10 mouse cellular contexts compared by ENCODE assay signal in the genomic region with DNA sequence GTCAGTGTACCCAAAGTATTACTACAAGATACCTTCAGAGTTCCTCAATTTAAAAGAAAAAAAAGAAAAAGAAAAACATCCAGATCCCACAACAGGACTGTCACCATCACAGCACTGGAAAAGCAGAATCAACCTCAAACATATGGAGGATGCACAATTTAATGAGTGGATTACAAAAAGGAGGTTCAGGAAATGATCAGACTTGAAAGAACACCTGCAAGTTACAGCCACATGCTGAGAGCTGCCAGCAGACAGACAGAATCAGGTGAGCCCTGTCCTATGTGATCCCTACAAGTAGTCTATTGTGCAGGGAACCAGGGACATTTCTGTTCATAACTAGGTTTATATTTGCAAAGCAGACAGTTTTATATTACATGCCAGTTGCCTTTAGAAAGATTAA. TPM values are rescaled to one million over a fixed set of nuclear protein-coding genes. Genes with fewer than 3 reads are reported as not detected.
DNase-seq lines count a peak whose midpoint lies in the region; ATAC-seq lines count a peak whose summit lies in the region.
"Had no signal": no experiment of that assay in that cellular context is flagged by ENCODE, and none has a peak within 500 bp of the region (broad histone marks: within the 10 kb centered on the region; RNA-seq: fewer than 3 reads in every experiment).

No protein-coding gene starts in this region.

- H3K27ac ChIP-seq in limb, embryonic 12.5 days = no peak overlapping the region
- H3K27ac ChIP-seq in limb, embryonic 10.5 days = no peak overlapping the region
- H3K27ac ChIP-seq in forebrain, embryonic 15.5 days (replicated peaks) = peak overlapping the region; percentile 66
- no peak overlapping the region for H3K27ac ChIP-seq in midbrain, embryonic 11.5 days (ENCODE audit: low read depth, low read length)
- no peak overlapping the region for H3K27ac ChIP-seq in heart, embryonic 11.5 days (ENCODE audit: low read depth, low read length)
- H3K27ac ChIP-seq: embryonic facial prominence, embryonic 10.5 days had no signal

- H3K4me1 ChIP-seq in limb, embryonic 12.5 days (replicated peaks) = peaks cover 12% of the 10 kb centered on the region
- H3K4me1 ChIP-seq in limb, embryonic 10.5 days = peaks cover 23% of the 10 kb centered on the region
- peaks cover 70% of the 10 kb centered on the region for H3K4me1 ChIP-seq in forebrain, embryonic 15.5 days
- peaks cover 28% of the 10 kb centered on the region for H3K4me1 ChIP-seq in midbrain, embryonic 11.5 days (ENCODE audit: control insufficient read depth, insufficient read depth, low read length)
- H3K4me1 ChIP-seq in heart, embryonic 11.5 days (ENCODE audit: control insufficient read depth, insufficient read depth, low read length) = no peaks in the 10 kb centered on the region; the same call in 1 of the 2 replicates

- no peaks in the 10 kb centered on the region for H3K36me3 ChIP-seq in limb, embryonic 12.5 days
- H3K36me3 ChIP-seq in limb, embryonic 10.5 days = no peaks in the 10 kb centered on the region
- no peaks in the 10 kb centered on the region; the same call in 1 of the 2 replicates for H3K36me3 ChIP-seq in forebrain, embryonic 15.5 days
- H3K36me3 ChIP-seq in midbrain, embryonic 11.5 days (ENCODE audit: control insufficient read depth, insufficient read depth, low read length) = no peaks in the 10 kb centered on the region
- no peaks in the 10 kb centered on the region for H3K36me3 ChIP-seq in heart, embryonic 11.5 days (ENCODE audit: control insufficient read depth, insufficient read depth, low read length)
- H3K36me3 ChIP-seq: embryonic facial prominence, embryonic 10.5 days had no signal

- no peak overlapping the region for H3K9ac ChIP-seq in limb, embryonic 12.5 days (replicated peaks)
- peak overlapping the region; percentile 80 for H3K9ac ChIP-seq in forebrain, embryonic 15.5 days (replicated peaks)
- H3K9ac ChIP-seq in midbrain, embryonic 11.5 days (ENCODE audit: low read length) = no peak overlapping the region
- no peak overlapping the region for H3K9ac ChIP-seq in heart, embryonic 11.5 days (ENCODE audit: low read depth, low read length)

- H3K4me2 ChIP-seq in limb, embryonic 12.5 days = peak overlapping the region; percentile 8; the same call in 1 of the 2 replicates
- H3K4me2 ChIP-seq in forebrain, embryonic 15.5 days (replicated peaks) = peak overlapping the region; percentile 78
- peak overlapping the region; percentile 24 for H3K4me2 ChIP-seq in midbrain, embryonic 11.5 days
- H3K4me2 ChIP-seq in heart, embryonic 11.5 days = no peak overlapping the region

- ATAC-seq in limb, embryonic 12.5 days (ENCODE audit: insufficient number of reproducible peaks, insufficient read depth, low FRiP score, low TSS enrichment, low read depth) = no peak
- no peak for ATAC-seq in forebrain, embryonic 15.5 days (replicated peaks)
- ATAC-seq in midbrain, embryonic 11.5 days (ENCODE audit: low FRiP score) = no peak
- no peak for ATAC-seq in heart, embryonic 11.5 days (replicated peaks; ENCODE audit: insufficient number of reproducible peaks, low FRiP score, low TSS enrichment)

- no peaks in the 10 kb centered on the region for H3K9me3 ChIP-seq in limb, embryonic 12.5 days
- H3K9me3 ChIP-seq in limb, embryonic 10.5 days (replicated peaks) = no peaks in the 10 kb centered on the region
- H3K9me3 ChIP-seq in forebrain, embryonic 15.5 days = no peaks in the 10 kb centered on the region
- no peaks in the 10 kb centered on the region for H3K9me3 ChIP-seq in midbrain, embryonic 11.5 days (ENCODE audit: control insufficient read depth, low read length)
- no peaks in the 10 kb centered on the region for H3K9me3 ChIP-seq in heart, embryonic 11.5 days (replicated peaks; ENCODE audit: control insufficient read depth, low read length)
- H3K9me3 ChIP-seq: embryonic facial prominence, embryonic 10.5 days had no signal

- no peak overlapping the region for H3K4me3 ChIP-seq in limb, embryonic 12.5 days (replicated peaks)
- H3K4me3 ChIP-seq in limb, embryonic 10.5 days = no peak overlapping the region
- peak overlapping the region; percentile 67 for H3K4me3 ChIP-seq in forebrain, embryonic 15.5 days
- no peak overlapping the region for H3K4me3 ChIP-seq in midbrain, embryonic 11.5 days (ENCODE audit: low read depth, low read length)
- no peak overlapping the region for H3K4me3 ChIP-seq in heart, embryonic 11.5 days (ENCODE audit: low read depth, low read length)

- H3K27me3 ChIP-seq in limb, embryonic 12.5 days = peaks cover 14% of the 10 kb centered on the region
- H3K27me3 ChIP-seq in limb, embryonic 10.5 days (ENCODE audit: low read depth, poor library complexity, severe bottlenecking) = peaks cover 16% of the 10 kb centered on the region
- H3K27me3 ChIP-seq in forebrain, embryonic 15.5 days = no peaks in the 10 kb centered on the region
- no peaks in the 10 kb centered on the region for H3K27me3 ChIP-seq in midbrain, embryonic 11.5 days (ENCODE audit: control insufficient read depth, insufficient read depth, low read length)
- H3K27me3 ChIP-seq in heart, embryonic 11.5 days (ENCODE audit: control insufficient read depth, insufficient read depth, low read length) = peaks cover 22% of the 10 kb centered on the region

- DNase-seq in limb, embryonic 10.5 days (ENCODE audit: low spot score) = no peak
- no peak for DNase-seq in midbrain, embryonic 11.5 days (ENCODE audit: low spot score, missing footprints)
- DNase-seq in thymus, postnatal 14 days = peak; percentile 52
- no peak for DNase-seq in gastrocnemius, postnatal 10 days
- DNase-seq in adrenal gland, postnatal 10 days = no peak
- DNase-seq: heart, postnatal 4 days had no signal

RNA-seq across cellular contexts. Expression of gene Kcna3, which starts 3.3 kb away (rescaled TPM):
- polyA plus RNA-seq in limb, embryonic 12.5 days (2016; fragmentation: Nextera tagmentation; extraction: Ambion mirVana) = 2.9 and 3.0 TPM in 2 replicates
- polyA plus RNA-seq in limb, embryonic 10.5 days (2016; fragmentation: Nextera tagmentation; extraction: Ambion mirVana) = 2.0 and 2.1 TPM in 2 replicates
- polyA plus RNA-seq in forebrain, embryonic 15.5 days (2015; fragmentation: Nextera tagmentation; extraction: Ambion mirVana) = 21.8 and 21.9 TPM in 2 replicates
- 4.1 and 4.6 TPM in 2 replicates for polyA plus RNA-seq in midbrain, embryonic 11.5 days (2014; fragmentation: Nextera tagmentation; extraction: Ambion mirVana)
- total RNA-seq in gastrocnemius, postnatal 10 days (2021) = under 1 TPM; 0.28 to 0.70 TPM
- 1 to 10 TPM in 1 of 2 experiments, under 1 TPM in 1; 1.00 to 1.2 TPM for total RNA-seq in adrenal gland, postnatal 10 days (2021)
- polyA plus RNA-seq in heart, embryonic 11.5 days (2014; fragmentation: Nextera tagmentation; extraction: Ambion mirVana) = 0.82 and 1.4 TPM in 2 replicates
